Mouse (Mus musculus): Measurements from ENCODE around the gene Ube2o. TPM values are rescaled to one million over a fixed set of nuclear protein-coding genes. Genes with fewer than 3 reads are reported as not detected.
"Not testable (repeated sequence)": the region's sequence is repeated elsewhere in the genome, so short reads cannot be mapped to it uniquely, and the experiment has no call there.

The Ube2o gene
- polyA plus RNA-seq, 1 experiment: 21.5 TPM

DNA sequence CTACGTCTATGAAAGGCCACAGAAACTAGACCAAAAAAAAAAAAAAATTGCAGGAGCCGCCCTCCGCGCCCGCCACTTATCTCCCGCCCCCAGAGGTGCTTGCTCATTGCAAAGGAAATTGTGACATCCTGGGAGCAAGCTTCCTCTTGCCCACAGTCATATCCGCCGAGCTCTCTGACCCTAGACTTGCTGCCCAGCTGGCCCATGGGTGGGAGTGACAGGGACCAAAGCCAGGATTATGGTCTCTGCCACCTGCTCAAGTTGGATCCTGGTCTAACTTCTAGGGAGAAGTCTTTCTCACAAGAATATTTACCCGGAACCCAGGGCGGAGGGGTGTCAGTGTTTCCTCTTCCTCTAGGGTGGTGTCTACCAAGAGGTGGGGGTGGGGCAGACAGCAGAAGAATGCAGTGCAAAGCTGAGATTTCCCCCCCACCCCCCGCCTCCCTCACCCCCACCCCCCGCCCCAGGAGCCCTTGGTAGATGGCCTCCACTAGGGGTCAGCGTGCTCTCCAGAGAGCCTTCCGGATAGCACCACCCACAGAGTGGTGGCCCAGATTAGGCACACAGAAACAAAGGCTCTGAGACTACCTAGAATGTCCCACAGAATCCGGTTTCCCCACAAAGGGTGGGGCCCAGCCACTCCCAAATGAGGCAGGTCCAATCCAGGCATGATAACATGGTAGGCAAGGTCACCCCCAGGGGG lies 34.6 kb upstream of the Ube2o start:
- DNase-seq (ENCODE audit: low read depth): no peak

DNA sequence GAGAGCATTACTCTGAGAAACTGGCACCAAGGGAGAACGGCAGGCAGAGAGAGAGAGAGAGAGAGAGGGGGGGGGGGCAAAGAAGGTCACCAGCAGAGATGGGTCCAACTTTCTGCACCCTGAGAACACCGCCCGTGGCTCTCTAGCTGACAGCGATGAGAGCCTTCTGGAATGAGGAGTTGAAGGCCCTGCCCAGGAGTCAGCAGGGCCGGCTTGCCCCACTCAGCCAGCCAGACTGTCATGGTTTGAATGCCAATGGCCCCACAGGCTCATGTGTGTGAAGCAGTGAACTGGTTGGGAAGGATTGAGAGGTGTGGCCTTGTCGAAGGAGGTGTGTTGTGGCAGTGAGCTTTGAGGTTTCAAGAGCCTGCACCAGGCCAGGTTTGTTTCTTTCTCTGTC lies 32.0 kb upstream of the Ube2o start:
- DNase-seq (ENCODE audit: low read depth): no peak

DNA sequence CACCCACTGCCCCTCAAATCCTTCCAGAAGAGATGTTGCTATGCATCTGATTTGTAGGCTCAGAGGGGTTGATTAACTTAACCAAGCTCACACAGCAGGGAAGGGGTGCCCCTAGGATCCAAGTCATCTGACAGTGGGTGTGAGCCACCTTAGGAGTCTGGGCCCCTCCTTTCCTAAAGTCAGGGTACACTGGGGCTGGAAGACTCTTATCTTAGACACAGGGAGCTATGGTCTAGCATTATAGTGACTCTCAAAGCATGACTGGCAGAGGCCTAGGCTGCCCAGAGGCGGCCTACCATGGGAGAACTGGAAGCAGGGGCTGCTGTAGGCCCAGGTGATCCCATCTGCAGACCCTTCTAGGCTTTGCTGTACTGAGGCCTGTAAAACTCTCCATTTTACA lies 31.3 kb upstream of the Ube2o start:
- no peak for DNase-seq (ENCODE audit: low read depth)

DNA sequence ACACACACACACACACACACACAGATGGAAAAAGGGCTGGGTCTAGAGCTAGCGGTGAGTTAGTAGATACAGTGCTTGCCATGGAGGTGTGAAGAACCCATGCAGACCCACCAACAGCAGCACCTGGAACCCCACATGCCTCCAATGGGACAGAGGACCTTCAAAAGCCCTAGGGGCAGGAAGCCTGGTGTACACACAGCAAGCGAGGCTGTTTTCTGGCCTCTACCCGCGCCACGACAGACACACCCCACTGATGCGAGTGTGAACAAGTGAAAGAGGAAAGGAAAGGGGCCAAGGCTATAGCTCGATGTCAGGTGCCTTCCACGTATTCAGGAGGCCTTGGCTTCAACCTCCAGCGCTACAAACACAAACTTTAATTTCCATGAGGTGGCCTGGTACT lies 30.6 kb upstream of the Ube2o start:
- no peak for DNase-seq (ENCODE audit: low read depth)

DNA sequence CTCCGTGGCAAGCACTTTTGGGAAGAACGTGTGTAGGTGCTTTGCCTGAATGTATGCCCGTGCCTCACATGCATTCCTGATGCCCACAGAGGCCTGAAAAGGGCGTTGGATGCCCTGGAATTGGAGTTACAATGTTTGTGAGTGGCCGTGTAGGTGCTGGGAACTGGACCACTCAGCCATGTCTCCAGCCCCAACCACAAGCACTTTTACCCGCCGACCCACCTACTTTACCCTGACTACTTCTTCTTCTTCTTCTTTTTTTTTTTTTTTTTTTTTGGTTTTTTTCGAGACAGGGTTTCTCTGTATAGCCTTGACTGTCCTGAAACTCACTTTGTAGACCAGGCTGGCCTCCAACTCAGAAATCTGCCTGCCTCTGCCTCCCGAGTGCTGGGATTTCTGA lies 29.9 kb upstream of the Ube2o start:
- not testable (repeated sequence) for DNase-seq (ENCODE audit: low read depth)

DNA sequence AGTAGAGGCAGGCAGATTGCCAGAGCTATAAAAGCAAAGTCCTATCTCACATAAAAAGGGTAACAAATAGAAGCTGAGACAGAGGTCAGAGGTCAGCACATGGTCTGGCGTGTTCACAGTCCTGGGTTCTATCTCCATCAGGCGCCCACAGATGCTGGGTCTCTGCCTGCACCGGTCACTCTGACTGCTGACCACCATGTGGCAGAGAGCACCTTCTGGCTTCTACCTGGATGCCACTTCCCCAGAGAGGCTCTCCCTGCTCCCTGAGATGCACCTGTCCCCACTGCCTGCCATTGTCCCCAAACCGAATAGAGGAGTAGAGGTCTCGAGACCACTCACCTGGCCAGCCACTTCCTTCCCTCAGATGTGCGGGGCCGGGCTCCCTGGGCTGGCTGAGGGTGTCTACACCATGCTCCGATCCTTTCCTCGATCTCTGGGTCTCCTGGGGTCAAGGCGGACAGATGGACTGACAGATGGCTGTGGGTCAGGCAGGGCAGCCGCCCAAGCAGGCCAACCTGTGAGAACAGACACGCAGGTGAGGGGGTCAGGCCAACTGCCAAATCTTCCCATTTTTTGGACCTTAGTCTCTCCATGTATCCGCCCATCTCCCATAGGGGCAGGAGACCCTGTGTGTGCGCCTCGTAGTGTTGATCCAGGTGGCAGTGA lies 28.9 kb upstream of the Ube2o start:
- no peak for DNase-seq (ENCODE audit: low read depth)

DNA sequence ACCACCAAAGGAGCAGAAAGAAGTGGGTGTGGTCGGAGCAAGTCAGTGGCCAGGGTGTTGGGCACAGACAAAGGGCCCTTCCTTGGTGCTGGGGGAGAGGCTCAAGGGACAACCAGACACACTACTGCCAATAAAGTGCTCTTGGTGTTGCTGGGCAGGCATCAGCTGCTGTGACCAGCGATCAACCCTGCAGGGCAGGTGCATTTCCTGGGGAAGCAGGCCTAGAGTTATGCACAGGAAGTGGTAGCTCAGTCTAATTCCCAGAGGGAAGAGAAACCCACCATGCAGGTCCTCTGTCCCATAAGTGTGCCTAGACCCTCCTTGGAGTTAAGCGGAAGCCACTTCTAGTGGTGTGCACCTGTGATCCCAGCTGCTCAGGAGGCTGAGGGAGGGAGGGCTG lies 26.5 kb upstream of the Ube2o start:
- DNase-seq (ENCODE audit: low read depth): no peak

DNA sequence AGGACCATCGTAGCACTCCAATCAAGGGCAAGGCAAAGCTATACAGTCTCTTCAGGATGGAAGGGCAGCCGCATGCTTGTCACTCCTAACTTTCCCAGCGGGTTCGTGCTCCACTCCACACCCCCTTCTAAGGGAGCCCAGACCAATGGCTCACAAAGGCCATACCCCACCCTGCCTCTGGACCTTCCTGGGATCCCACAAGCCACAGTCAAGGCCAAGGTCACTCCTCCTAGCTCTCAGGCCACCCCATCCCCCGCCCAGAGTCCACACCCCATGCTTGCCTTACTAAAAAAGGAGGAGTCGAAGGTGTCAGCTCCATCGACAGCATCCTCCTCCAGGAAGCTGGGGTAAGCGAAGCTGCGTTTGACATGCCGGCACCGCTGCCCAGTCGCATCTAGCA lies 22.9 kb upstream of the Ube2o start:
- no peak for DNase-seq (ENCODE audit: low read depth)

DNA sequence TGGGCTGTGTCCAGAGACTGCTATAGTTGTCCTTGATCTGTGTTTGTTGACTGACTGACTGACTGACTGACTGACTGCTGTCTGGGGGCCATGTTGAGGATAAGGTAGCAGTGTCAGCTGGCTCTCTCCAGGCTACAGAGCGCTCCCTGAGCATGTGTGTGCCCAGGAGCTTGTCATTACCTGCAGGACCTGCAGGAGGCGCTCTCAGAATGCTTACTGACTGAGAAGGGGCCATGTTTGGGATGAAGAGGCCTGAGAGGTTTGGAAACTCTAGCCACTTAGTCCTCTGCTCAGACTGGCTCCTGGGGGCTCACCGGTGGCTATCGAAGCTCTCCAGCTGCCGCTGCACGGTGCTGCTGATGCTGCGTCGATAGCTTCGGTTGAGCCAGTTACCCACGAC lies 22.1 kb upstream of the Ube2o start:
- no peak for DNase-seq (ENCODE audit: low read depth)

DNA sequence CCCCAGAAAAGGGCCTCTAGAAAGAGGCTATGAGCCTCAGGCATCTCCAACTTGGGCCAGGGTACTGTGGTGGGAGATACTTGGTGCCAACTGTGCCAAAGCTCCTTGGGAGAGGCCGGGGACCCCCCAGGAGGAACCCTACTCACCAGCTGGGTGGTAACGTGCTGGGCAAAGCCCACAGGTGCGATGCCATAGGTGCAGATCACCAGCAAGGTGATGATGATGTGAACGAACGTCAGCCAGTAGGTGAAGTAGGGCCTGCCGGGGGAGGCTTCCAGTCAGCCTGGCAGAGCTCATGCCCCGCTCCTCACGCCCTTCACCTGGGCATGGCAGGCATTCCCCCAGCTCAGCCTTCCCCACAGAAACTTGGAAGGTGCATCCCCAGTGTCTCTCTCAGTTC lies 20.8 kb upstream of the Ube2o start:
- no peak for DNase-seq (ENCODE audit: low read depth)

DNA sequence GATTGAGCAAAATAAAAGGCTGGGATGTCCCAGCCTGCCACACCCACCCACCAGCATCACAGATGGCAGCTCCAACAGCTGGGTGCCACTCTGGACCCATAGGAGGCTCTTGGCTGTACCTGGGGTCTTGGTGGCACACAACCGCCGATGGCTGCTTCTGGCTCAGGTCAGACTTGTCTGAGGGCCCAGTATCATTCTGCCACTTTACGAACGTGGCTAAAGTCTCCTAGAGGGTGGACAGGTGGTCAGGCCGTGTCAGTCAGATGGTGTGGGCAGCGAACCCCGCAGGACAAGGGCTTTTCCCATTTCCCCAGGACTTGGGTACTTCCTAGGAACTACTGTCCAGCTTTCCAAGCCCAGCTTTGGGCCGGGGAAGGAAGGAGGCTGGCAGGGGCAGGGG lies 19.9 kb upstream of the Ube2o start:
- DNase-seq (ENCODE audit: low read depth): no peak

DNA sequence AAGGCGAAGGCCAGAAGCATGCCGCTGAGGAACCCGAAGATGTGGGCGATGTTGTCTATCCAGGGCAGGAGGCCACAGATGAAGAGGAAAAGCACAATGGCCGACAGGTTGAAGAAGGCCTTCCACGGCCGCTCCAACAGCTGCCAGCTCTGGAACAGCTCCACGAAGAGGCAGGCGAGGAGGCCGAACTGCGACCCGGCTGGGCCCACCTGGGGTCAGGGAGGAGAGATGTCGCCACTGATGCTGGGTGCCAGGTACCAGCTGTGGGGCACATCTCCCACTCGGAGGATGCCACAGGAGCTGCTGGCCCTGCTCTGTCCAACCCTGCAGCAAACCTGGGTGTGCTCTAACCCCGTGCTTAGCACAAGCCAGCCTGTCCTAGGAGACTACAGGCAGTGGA lies 18.0 kb upstream of the Ube2o start:
- DNase-seq (ENCODE audit: low read depth): no peak

DNA sequence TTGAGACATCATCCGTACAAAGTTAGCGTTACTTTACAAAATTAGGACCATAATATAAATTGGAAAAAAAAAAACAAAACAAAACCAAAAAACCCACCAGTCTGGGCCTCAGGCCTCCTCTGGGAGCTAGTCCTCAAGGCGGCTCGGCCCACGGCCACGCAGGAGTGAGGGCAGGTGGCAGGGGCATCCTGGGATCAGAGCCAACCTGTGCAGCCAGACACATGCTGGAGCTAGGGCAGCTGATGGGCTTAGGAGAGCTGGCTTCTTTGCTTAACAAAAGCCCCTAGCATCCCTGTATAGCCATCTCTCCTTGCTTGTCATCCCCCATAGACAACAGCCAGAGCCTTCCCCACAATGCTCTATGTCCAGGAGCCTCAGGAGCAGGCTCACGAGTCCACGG lies 16.9 kb upstream of the Ube2o start:
- DNase-seq (ENCODE audit: low read depth): no peak

DNA sequence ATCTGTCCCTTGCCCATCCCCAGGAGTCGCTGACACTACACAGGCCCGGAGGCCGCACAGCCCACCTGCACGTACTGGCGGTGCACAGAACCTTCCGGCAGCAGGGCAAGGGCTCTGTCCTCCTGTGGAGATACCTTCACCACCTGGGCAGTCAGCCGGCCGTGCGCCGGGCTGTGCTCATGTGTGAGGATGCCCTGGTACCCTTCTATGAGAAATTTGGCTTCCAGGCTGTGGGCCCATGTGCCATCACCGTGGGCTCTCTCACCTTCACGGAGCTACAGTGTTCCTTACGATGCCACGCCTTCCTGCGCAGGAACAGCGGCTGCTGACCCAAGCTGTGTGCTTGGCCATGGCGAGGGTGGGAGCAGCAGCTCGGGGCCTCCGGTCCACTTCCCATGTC lies 15.5 kb upstream of the Ube2o start:
- DNase-seq (ENCODE audit: low read depth): no peak

DNA sequence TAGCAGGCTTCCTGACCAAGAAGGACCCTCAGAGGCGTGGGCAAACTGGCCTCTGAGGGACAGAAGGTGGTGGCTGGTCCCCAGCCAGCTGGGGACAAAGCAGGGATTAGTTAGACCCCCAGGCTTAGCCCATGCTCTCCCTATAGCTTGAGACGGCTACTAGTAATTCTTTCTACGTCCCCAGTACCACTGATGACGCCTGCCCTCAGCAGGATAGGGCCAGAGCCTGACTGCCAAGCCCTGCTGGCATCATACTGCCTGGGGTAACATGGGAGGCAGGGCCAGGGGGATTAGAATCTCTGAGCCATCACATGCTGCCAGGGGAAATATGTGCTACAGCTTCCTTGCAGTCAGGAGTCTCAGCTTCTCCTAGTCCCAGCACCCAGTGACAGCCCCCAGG lies 12.1 kb upstream of the Ube2o start:
- DNase-seq (ENCODE audit: low read depth): no peak

DNA sequence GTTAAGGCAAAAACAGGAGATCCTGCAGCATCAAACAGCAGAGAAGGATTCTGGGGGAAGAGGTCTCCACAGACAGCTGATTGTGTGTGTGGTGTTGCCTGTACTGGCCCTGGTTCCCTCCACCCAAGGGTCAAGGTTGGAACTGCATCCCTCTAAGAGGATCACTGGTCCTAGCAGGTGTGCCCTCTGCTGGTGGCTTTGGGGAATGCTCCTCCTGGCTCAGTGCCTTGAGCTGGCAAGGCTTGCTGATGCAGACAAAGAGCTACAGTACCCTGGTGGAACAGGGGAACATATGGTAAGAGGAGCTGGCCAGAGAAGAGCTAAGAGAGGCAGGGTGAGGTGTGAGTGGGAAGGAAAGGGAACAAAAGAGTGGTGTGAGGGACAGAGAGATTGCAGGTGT lies 11.2 kb upstream of the Ube2o start:
- DNase-seq (ENCODE audit: low read depth): no peak

DNA sequence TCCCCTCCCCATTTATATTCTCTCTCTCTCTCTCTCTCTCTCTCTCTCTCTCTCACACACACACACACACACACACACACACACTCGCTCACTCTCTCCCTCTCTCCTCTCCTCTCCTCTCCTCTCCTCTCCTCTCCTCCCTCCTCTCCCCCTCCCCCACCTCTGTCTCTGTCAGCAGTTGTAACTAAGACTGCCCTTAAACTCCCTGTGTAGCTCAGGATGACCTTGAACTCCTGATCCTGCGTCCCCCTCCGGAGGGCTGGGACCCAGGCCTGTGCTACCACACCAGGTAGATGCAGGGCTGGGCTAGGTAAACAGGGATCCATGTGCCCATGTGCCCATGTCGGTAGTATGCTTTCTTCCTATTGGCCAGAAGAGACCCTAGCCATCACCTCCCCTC lies 10.4 kb upstream of the Ube2o start:
- DNase-seq (ENCODE audit: low read depth): no peak

DNA sequence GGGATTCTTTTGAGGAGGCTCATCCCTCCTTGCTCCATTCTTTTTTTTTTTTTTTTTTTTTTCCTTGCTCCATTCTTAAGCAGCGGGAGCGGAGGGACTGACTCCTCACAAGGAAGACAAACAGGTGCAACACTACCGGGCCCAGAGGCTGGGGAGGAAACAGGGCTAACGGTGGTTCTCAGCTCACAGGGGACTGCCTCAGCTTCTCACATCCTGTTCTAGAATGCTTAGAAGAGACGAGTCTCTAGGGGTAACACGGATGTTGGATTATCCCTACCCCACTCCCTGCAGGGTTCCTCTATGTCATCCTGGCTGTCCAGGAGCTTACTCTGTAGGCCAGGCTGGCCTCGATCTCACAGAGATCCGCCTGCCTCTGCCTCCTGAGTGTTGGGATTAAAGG lies 8.3 kb upstream of the Ube2o start:
- no peak for DNase-seq (ENCODE audit: low read depth)

DNA sequence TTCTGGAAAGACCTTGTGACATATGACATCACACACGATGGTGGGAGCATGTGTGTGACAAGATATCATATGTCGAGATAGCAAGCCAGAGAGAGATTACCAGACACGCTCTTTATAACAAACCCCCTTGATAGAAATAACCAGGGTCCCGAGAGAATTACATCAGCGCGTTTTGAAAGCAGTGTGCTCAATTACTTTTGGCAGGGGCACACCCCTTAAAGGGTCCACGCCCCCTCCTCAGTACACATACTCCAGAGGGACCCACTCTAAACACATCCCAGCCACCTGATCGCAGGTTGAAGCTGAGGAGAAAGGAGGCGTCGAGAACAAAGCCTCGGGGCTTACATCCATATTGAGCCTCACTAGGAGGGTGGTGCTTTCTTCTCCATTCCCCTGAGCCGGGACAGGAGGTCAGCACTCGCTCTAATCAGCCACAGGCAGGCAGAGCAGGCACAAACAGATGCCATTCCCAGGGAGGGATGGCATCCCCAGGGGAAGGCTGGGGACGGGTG lies 7.8 kb upstream of the Ube2o start:
- no peak for DNase-seq (ENCODE audit: low read depth)

DNA sequence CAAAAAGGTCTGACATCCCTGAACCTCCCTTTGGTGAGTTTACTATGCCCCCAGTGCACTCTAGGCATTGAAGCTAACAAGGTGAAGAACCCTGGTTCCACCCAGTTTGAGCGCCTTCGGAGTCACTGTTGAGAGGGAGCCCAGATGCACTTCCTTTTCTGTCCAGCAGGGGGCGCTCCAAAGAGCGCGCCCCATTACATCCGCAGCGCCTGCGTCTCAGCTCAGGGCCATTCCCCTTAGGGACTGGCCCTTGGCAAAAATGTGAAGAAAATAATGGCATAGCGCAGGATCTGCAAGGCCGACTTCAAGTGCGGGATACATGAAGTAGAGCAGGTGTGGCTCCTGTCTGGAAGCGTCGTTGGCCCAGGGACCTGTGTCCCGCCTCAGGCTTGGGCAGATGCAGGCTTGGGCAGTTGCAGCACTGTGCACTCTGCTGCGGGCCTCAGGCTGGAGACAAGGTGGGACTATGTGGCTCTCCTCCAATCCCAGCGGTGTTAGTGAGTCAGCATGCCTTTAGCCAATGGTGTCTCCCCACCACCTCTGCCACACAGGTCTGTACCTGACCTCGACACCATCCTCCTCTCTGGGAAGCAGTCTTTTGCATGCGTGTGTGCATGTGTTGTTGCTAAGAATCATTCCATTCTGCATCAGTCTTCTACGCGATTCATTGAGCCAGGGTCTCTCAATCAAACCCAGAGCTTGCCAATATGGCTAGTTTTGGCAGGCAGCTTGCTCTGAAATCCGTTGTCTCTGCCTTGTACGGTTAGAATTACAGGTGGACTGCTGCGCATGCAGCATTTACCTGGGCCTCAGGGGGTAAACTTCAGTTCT lies 5.8 kb upstream of the Ube2o start:
- no peak for DNase-seq (ENCODE audit: low read depth)

DNA sequence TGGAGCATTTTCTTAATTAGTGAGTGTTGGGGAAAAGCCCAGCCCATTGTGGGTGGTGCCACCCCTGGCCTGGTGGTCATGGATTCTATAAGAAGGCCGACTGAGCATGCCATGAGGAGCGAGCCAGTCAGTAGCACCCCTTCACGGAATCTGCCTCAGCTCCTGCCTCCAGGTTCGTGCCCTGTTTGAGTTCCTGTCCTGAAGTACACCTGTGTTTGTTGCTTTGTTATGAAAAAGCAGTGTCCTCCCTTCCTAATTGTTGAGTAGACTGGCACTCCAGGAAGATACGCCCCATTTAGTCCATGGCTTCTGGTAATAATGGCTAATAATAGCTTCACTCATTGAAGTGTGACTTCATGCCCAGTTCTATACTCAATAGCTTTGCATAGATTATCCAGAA lies 5.1 kb upstream of the Ube2o start, which contains the start of gene Aanat:
TSS of gene Aanat (plus strand) at position 123 of the 400 bp plus-strand sequence.
- DNase-seq (ENCODE audit: low read depth): no peak

DNA sequence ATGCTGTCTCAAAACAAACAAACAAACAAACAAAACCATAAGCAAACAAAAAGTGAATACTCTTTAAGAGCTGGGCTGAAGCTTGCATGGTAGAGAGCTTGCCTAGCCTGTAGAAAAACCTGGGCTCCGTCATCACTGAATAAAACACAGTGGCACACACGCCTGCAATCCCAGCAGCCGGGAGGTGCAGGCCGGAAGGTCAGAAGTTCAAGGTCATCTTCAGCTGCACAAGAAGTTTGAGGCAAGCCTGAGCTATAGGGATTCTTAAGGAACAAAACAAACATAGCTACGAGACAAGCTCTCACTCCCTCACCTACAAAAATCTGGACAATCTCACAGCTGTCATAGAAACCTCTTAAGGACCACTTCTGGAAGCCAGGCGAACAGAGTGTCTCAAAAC lies 4.4 kb upstream of the Ube2o start:
- DNase-seq (ENCODE audit: low read depth): no peak
